Comparison of ENCODE assay signal across 10 mouse cellular contexts in genomic region chr2:74686301-74686987, GRCm38 (mm10). TPM values are rescaled to one million over a fixed set of nuclear protein-coding genes. Genes with fewer than 3 reads are reported as not detected.
DNase-seq lines count a peak whose midpoint lies in the region; ATAC-seq and TF ChIP-seq lines count a peak whose summit lies in the region.
"Had no signal": no experiment of that assay in that cellular context is flagged by ENCODE, and none has a peak within 500 bp of the region (broad histone marks: within the 10 kb centered on the region; RNA-seq: fewer than 3 reads in every experiment).

No protein-coding gene starts in this region.

- no peaks in the 10 kb centered on the region for H3K36me3 ChIP-seq in forebrain, postnatal 0 days (ENCODE audit: insufficient read depth)
- no peaks in the 10 kb centered on the region for H3K36me3 ChIP-seq in forebrain, embryonic 16.5 days (ENCODE audit: control insufficient read depth, insufficient read depth)
- no peaks in the 10 kb centered on the region for H3K36me3 ChIP-seq in heart, embryonic 10.5 days
- no peaks in the 10 kb centered on the region for H3K36me3 ChIP-seq in forebrain, embryonic 13.5 days (ENCODE audit: poor library complexity, severe bottlenecking)

- H3K4me2 ChIP-seq in forebrain, postnatal 0 days (ENCODE audit: low read depth): no peak overlapping the region
- H3K4me2 ChIP-seq in forebrain, embryonic 16.5 days (ENCODE audit: low read length): no peak overlapping the region
- no peak overlapping the region for H3K4me2 ChIP-seq in forebrain, embryonic 13.5 days

- H3K27me3 ChIP-seq in forebrain, postnatal 0 days (ENCODE audit: insufficient read depth, low read length): peaks cover 90% of the 10 kb centered on the region
- peaks cover 78% of the 10 kb centered on the region for H3K27me3 ChIP-seq in forebrain, embryonic 16.5 days (replicated peaks; ENCODE audit: control insufficient read depth, insufficient read depth, low read length)
- peaks cover 98% of the 10 kb centered on the region for H3K27me3 ChIP-seq in heart, embryonic 10.5 days (ENCODE audit: insufficient read depth, poor library complexity, severe bottlenecking)
- peaks cover 97% of the 10 kb centered on the region for H3K27me3 ChIP-seq in forebrain, embryonic 13.5 days

- DNase-seq in forebrain, postnatal 0 days: peak; percentile 80
- DNase-seq in thymus, postnatal 4 days: peak; percentile 68
- no peak for DNase-seq in thymus, adult 18-20 months
- peak; percentile 76 for DNase-seq in heart, embryonic 10.5 days (ENCODE audit: low spot score)
- peak; percentile 50 to 58 for DNase-seq in left cerebral cortex, postnatal 25 days (ENCODE audit: low spot score in 2 of 2)
- peak; percentile 77 for DNase-seq in neural tube, embryonic 10.5 days (ENCODE audit: extremely low spot score, low spot score)

- no peak overlapping the region for H3K27ac ChIP-seq in forebrain, postnatal 0 days (ENCODE audit: low read depth, low read length)
- H3K27ac ChIP-seq in forebrain, embryonic 16.5 days (ENCODE audit: low read length): no peak overlapping the region
- H3K27ac ChIP-seq in heart, embryonic 10.5 days: no peak overlapping the region
- no peak overlapping the region for H3K27ac ChIP-seq in forebrain, embryonic 13.5 days

- no peak overlapping the region for H3K9ac ChIP-seq in forebrain, postnatal 0 days
- no peak overlapping the region for H3K9ac ChIP-seq in forebrain, embryonic 16.5 days (replicated peaks; ENCODE audit: low read depth, low read length)
- no peak overlapping the region for H3K9ac ChIP-seq in forebrain, embryonic 13.5 days

- H3K4me3 ChIP-seq in forebrain, postnatal 0 days (ENCODE audit: low read depth, low read length): no peak overlapping the region
- H3K4me3 ChIP-seq in forebrain, embryonic 16.5 days (replicated peaks; ENCODE audit: low read length): no peak overlapping the region
- H3K4me3 ChIP-seq in heart, embryonic 10.5 days: no peak overlapping the region
- H3K4me3 ChIP-seq in forebrain, embryonic 13.5 days: no peak overlapping the region
- H3K4me3 ChIP-seq: myocyte had no signal

- intact Hi-C loops in left cerebral cortex, postnatal 25 days (cut with DNase I): no loop called here

- WGBS in forebrain, postnatal 0 days: 5% methylated on average over 17 of the region's 17 CpGs
- WGBS in forebrain, embryonic 16.5 days: 7% methylated on average over 17 of the region's 17 CpGs
- WGBS in heart, embryonic 10.5 days: 4% methylated on average over 17 of the region's 17 CpGs
- 5% methylated on average over 17 of the region's 17 CpGs for WGBS in forebrain, embryonic 13.5 days

- no peak for ATAC-seq in forebrain, postnatal 0 days
- no peak for ATAC-seq in forebrain, embryonic 16.5 days
- ATAC-seq in forebrain, embryonic 13.5 days: no peak

- H3K4me1 ChIP-seq in forebrain, postnatal 0 days (ENCODE audit: insufficient read depth): no peaks in the 10 kb centered on the region
- peaks cover 15% of the 10 kb centered on the region for H3K4me1 ChIP-seq in forebrain, embryonic 16.5 days (replicated peaks; ENCODE audit: control insufficient read depth, insufficient read depth, low read length)
- H3K4me1 ChIP-seq in heart, embryonic 10.5 days: peaks cover 26% of the 10 kb centered on the region
- peaks cover 14% of the 10 kb centered on the region for H3K4me1 ChIP-seq in forebrain, embryonic 13.5 days

- H3K9me3 ChIP-seq in forebrain, postnatal 0 days (ENCODE audit: low read length): 0 out of 2 replicates have a peak, but pooled peaks cover 2% of the 10 kb centered on the region
- no peaks in the 10 kb centered on the region for H3K9me3 ChIP-seq in forebrain, embryonic 16.5 days (ENCODE audit: control insufficient read depth, low read length)
- H3K9me3 ChIP-seq in heart, embryonic 10.5 days: no peaks in the 10 kb centered on the region
- no peaks in the 10 kb centered on the region for H3K9me3 ChIP-seq in forebrain, embryonic 13.5 days (replicated peaks)

- TF ChIP-seq CTCF in forebrain, postnatal 0 days (IDR thresholded peaks at IDR 0.05; ENCODE audit: low read depth): peak; percentile 64

RNA-seq across cellular contexts. Expression of gene Hoxd10, which starts 5.3 kb away (rescaled TPM):
- not detected in 2 replicates for total RNA-seq in forebrain, postnatal 0 days (2014; rRNA removed)
- polyA plus RNA-seq in forebrain, postnatal 0 days (2015; fragmentation: Nextera tagmentation; extraction: Ambion mirVana): not detected in 2 replicates
- not detected in 2 replicates for polyA plus RNA-seq in forebrain, embryonic 16.5 days (2015; fragmentation: Nextera tagmentation; extraction: Ambion mirVana)
- 2.3 TPM in 1 of 2 replicates, not detected in the other for polyA plus RNA-seq in heart, embryonic 10.5 days (2016; fragmentation: Nextera tagmentation; extraction: Ambion mirVana)
- not detected for total RNA-seq in left cerebral cortex, postnatal 25 days (2021)
- polyA plus RNA-seq in forebrain, embryonic 13.5 days (2015; fragmentation: Nextera tagmentation; extraction: Ambion mirVana): not detected in 2 replicates
- polyA plus RNA-seq: heart, embryonic 14.5 days; myocyte had no signal

RNA-seq across cellular contexts. Expression of gene Hoxd11, which starts 7.1 kb away (rescaled TPM):
- total RNA-seq in forebrain, postnatal 0 days (2014; rRNA removed): not detected in 2 replicates
- polyA plus RNA-seq in forebrain, postnatal 0 days (2015; fragmentation: Nextera tagmentation; extraction: Ambion mirVana): not detected in 2 replicates
- polyA plus RNA-seq in forebrain, embryonic 16.5 days (2015; fragmentation: Nextera tagmentation; extraction: Ambion mirVana): not detected in 2 replicates
- 0.07 and 2.1 TPM in 2 replicates for polyA plus RNA-seq in heart, embryonic 10.5 days (2016; fragmentation: Nextera tagmentation; extraction: Ambion mirVana)
- not detected for total RNA-seq in left cerebral cortex, postnatal 25 days (2021)
- not detected in 2 replicates for polyA plus RNA-seq in forebrain, embryonic 13.5 days (2015; fragmentation: Nextera tagmentation; extraction: Ambion mirVana)
- polyA plus RNA-seq: heart, embryonic 14.5 days; myocyte had no signal

RNA-seq across cellular contexts. Expression of gene Hoxd9, which starts 11.1 kb away (rescaled TPM):
- total RNA-seq in forebrain, postnatal 0 days (2014; rRNA removed): not detected in 2 replicates
- not detected in 2 replicates for polyA plus RNA-seq in forebrain, postnatal 0 days (2015; fragmentation: Nextera tagmentation; extraction: Ambion mirVana)
- not detected in 2 replicates for polyA plus RNA-seq in forebrain, embryonic 16.5 days (2015; fragmentation: Nextera tagmentation; extraction: Ambion mirVana)
- 3.0 TPM in 1 of 2 replicates, not detected in the other for polyA plus RNA-seq in heart, embryonic 10.5 days (2016; fragmentation: Nextera tagmentation; extraction: Ambion mirVana)
- not detected for total RNA-seq in left cerebral cortex, postnatal 25 days (2021)
- polyA plus RNA-seq in forebrain, embryonic 13.5 days (2015; fragmentation: Nextera tagmentation; extraction: Ambion mirVana): not detected in 2 replicates
- polyA plus RNA-seq: myocyte had no signal

RNA-seq across cellular contexts. Expression of gene Hoxd12, which starts 11.6 kb away (rescaled TPM):
- not detected in 2 replicates for total RNA-seq in forebrain, postnatal 0 days (2014; rRNA removed)
- polyA plus RNA-seq in forebrain, postnatal 0 days (2015; fragmentation: Nextera tagmentation; extraction: Ambion mirVana): not detected in 2 replicates
- polyA plus RNA-seq in forebrain, embryonic 16.5 days (2015; fragmentation: Nextera tagmentation; extraction: Ambion mirVana): not detected in 2 replicates
- 1.1 TPM in 1 of 2 replicates, not detected in the other for polyA plus RNA-seq in heart, embryonic 10.5 days (2016; fragmentation: Nextera tagmentation; extraction: Ambion mirVana)
- total RNA-seq in left cerebral cortex, postnatal 25 days (2021): not detected
- not detected in 2 replicates for polyA plus RNA-seq in forebrain, embryonic 13.5 days (2015; fragmentation: Nextera tagmentation; extraction: Ambion mirVana)
- polyA plus RNA-seq: heart, embryonic 14.5 days; myocyte had no signal

RNA-seq across cellular contexts. Expression of gene Hoxd8, which starts 18.0 kb away (rescaled TPM):
- 0.10 TPM in 1 of 2 replicates, not detected in the other for total RNA-seq in forebrain, postnatal 0 days (2014; rRNA removed)
- 0.22 TPM in 1 of 2 replicates, not detected in the other for polyA plus RNA-seq in forebrain, postnatal 0 days (2015; fragmentation: Nextera tagmentation; extraction: Ambion mirVana)
- polyA plus RNA-seq in forebrain, embryonic 16.5 days (2015; fragmentation: Nextera tagmentation; extraction: Ambion mirVana): not detected in 2 replicates
- polyA plus RNA-seq in heart, embryonic 10.5 days (2016; fragmentation: Nextera tagmentation; extraction: Ambion mirVana): 0.09 and 1.3 TPM in 2 replicates
- total RNA-seq in left cerebral cortex, postnatal 25 days (2021): under 1 TPM in 1 of 2 experiments, not detected in 1; 0.14 TPM
- not detected in 2 replicates for polyA plus RNA-seq in forebrain, embryonic 13.5 days (2015; fragmentation: Nextera tagmentation; extraction: Ambion mirVana)
- polyA plus RNA-seq: myocyte had no signal

Comparison
In these comparisons a context has a peak if more than half of its experiments do, and no peak if none do; other contexts are left out.
1. DNase-seq: peak in forebrain, postnatal 0 days (single experiment), thymus, postnatal 4 days (single experiment), heart, embryonic 10.5 days (single experiment), left cerebral cortex, postnatal 25 days (2 of 2) and neural tube, embryonic 10.5 days (single experiment); none in thymus, adult 18-20 months (0 of 2).